Mouse (Mus musculus) gastrocnemius, postnatal 10 days (tissue): ENCODE results near the gene Cxcr3. TPM values are rescaled to one million over a fixed set of nuclear protein-coding genes. Genes with fewer than 3 reads are reported as not detected.

Experiments used
- DNase-seq: peaks from one replicate; pipeline ENCODE4 v3.0.0; 2021; ENCODE audit warnings: mixed read lengths
- long read RNA-seq, 2 experiments: library from polyadenylated mRNA; stranded (forward); transcript quantifications; one replicate each; pipeline ENCODE4 v2.0.0; 2021
- total RNA-seq, 2 experiments: library from RNA; stranded (reverse); gene quantifications; 2 replicates each; pipeline ENCODE4 v1.2.3; 2021

The Cxcr3 gene
- under 1 TPM; 0.29 to 0.40 TPM for total RNA-seq
- long read RNA-seq, experiment 1, partial matches to known transcripts = 0 of 2 reads
- long read RNA-seq, experiment 1, other reads (novel, unspliced or antisense) = 0 of 2 reads
- long read RNA-seq, experiment 2 = 0 reads

- peak; percentile 20 for DNase-seq
Measured at GRCm38 (mm10) chrX:101733828-101734319, at the start of gene Cxcr3. Gene Cxcr3 (minus strand): TSS chrX:101734269.

DNA sequence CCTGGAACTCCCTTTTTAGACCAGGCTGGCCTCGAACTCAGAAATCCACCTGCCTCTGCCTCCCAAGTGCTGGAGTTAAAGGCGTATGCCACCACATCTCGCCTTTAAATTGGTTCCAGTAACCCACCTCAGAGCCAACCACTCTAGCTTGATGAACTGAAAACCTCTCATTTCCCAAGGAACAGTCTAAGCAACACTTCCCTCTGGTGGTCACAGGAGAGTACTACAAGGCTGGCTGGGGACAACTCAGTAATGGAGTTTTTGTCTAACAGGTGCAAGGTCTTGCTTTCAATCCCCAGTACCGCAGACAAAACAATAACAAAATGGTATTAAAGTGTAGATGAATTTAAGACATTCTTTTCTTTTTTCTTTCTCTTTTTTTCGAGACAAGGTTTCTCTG is 38.0 kb upstream of the Cxcr3 start:
- peak; percentile 27 for DNase-seq

DNA sequence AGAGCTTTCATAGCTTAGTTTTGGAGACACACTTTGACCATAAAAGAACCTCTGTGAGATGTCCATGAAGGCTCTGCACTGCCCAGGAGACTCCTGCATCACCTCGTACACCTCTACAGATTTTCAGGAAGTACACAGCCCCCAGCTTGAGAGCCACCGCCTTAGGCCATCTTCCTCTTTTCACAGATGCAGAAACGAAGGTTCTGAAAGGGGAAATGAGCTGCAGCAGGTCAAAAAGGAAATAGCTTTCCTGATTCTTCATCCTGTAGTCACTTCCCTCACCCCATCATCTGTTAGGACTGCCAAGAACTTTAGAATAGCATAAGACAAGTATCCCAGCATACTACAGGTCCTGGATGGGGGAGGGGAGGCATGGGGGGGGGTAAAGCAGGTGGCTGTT is 36.2 kb upstream of the Cxcr3 start:
- no peak for DNase-seq

DNA sequence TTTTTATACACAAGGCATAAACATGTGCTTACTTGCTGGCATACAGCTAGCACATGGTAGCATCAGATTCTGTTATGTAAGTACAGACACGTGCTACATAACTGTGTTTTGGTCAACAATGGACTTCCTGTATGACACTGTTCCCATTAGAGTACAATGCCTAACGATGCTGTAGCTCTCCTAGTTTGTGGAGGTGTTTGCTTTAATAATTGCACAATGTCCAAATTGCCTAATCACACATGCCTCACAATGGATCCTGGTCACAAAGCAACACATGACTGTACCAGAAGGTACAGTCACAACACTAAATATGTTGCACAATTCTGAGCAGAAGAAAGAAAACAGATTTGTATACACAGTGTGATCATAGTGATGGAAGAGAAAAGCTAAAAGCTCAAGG is 35.4 kb upstream of the Cxcr3 start:
- DNase-seq = no peak

GRCm38 (mm10) chrX:101767280-101767679 is 33.2 kb upstream of the Cxcr3 start:
- no peak for DNase-seq

DNA sequence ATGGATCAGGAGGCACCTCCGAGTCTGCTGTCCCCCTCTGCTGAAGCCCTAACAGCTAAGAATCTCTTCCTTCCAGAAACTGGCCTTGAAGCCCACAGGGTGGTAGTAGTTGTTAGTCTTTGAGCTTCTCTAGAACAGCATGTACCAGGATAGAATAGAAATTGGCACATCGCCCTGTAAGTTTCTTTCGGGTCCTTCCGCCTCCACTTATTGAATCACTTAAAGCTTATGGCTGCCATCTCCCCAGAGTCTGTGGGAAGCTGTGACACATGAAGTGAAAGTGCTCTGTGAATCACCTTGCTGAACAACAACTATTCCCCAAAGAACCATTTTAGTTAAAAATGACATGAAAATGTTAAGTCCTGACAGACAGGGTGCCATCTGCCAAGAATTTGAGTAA is 31.0 kb upstream of the Cxcr3 start:
- DNase-seq = no peak

DNA sequence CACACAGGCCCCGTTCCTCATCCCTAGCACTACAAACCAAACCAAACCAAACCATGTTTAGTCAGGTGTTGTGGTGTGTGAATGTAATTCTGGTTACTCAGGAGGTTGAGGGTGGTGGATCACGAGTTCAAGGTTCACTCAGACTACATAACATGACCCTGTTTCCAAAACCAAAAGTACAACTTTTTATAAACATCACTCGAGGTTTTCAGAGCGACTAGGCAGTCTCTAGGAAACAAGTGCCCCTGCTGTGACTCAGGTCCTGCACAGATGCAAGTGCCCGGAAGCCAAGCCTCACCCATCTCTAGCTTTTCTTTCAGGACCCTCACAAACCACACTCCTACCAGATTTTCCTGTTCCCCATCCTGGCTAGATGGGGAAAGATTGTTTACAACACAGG is 30.6 kb upstream of the Cxcr3 start:
- no peak for DNase-seq

GRCm38 (mm10) chrX:101754478-101754877 is 20.4 kb upstream of the Cxcr3 start:
- DNase-seq = no peak

GRCm38 (mm10) chrX:101750144-101750543 is 16.1 kb upstream of the Cxcr3 start:
- no peak for DNase-seq

DNA sequence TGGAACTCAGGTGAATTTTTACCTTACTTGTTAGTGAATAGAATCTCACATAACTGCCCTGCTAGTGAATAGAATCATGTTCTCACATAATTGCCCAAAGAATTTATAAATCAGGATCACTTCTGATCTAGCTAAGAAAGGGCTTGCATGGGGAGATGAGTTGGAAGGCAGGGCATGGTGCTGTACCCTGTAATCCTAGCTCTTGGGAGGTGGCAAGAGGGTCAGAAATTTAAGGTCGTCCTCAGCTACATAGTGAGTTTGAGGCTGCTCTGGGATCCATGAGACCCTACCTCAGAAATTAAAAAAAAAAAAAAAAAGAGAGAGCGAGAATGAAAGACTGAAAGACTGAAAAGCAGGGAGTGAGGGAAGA is 7.0 kb upstream of the Cxcr3 start:
- DNase-seq = no peak

DNA sequence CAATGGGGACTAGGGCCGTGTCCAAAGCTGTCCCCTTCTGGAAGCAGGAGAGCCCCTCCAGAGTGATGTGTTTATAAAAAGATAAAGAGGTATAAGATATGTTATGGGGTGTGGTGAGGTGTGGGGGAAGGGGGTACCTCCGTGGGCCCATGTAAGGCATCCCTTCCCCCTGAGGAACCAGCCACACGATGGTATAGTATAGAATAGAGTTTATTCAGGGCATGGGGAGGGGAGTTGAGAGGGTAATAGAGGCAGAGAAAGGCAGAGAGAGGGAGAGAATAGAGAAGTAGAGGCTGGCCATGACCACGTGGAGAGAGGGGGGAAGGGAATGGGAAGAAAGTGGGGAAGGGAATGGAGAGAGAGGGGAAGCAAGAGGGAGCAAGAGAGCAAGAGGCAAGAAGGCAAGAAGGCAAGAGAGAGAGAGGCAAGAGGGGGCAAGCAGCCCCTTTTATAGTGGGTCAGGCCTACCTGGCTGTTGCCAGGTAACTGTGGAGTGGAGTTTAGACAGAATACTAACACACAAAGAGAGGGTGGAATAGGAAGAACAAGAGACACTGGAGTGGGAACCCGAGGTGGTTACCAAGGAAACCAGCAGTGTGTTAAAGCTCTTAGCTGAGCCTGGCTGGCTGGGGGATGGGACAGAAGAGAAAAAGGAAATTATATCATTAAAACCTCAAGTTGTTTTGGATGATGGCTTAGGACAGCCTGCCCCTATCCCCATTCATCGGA is 6.4 kb upstream of the Cxcr3 start:
- DNase-seq = no peak

DNA sequence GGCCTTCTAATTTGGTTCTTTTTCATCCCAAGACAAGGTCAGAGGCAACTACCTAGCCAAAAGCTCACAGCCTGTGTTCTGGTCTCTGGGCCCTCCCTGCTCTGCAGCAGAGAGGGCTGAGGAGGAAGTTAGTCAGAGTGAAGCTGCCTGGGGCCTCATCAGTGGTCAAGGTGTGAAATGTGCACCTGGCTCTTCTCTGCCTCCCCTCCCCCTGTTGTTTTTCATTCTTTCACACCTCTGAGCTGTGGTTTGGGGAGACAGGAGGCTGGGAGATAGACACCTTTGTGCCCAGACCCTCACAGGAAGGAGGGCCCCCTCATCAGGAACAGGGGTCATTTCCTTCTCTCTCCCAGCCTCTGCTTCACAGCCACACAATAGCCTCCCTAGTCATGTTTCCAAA is 3.1 kb upstream of the Cxcr3 start:
- DNase-seq = no peak

GRCm38 (mm10) chrX:101734981-101735380 is 912 bp upstream of the Cxcr3 start:
- no peak for DNase-seq

DNA sequence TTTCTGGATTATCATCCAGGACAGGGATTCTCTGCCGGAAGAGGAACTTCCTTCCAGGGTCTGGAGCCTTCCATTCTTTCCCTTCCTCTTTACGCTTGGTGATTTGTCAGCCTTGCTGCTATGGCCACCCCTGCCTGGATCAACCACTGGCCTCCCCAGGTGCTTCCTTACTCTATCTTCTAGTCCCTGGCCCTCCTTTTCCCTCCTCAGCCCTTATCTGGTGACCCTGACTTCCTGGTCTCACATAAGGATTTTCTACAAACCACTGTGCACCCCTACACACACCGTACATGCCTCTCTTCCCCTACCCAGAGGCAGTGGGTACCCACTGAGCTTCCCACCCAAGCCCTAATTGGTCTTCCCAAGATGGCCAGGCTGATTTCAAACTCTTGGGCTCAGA is 781 bp downstream of the Cxcr3 start:
- DNase-seq = no peak

- no peak for DNase-seq
Measured at GRCm38 (mm10) chrX:101732644-101733043, 1.4 kb downstream of the Cxcr3 start.

- DNase-seq = no peak
Measured at GRCm38 (mm10) chrX:101730010-101730409, 4.1 kb downstream of the Cxcr3 start.

DNA sequence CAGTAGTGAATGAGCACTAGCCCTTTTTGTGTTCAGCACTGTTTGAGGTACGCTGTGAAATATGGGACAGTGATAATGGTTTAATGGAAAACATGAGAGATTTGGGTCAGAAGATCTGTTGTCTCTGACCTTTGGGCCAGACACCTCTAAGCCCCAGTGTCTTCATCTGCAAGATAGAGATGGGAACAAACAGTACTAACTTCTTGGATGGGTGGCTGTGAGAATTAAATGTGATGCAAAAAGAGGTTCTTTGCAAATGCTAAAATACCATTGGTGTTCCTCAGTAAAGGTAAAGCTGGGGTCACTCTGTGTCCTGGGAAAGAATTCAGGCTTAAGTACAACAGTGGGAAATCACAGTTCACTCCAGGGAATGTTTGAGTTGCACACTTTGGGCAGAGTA is 13.7 kb downstream of the Cxcr3 start:
- no peak for DNase-seq

GRCm38 (mm10) chrX:101705111-101705510 is 29.0 kb downstream of the Cxcr3 start:
- no peak for DNase-seq

DNA sequence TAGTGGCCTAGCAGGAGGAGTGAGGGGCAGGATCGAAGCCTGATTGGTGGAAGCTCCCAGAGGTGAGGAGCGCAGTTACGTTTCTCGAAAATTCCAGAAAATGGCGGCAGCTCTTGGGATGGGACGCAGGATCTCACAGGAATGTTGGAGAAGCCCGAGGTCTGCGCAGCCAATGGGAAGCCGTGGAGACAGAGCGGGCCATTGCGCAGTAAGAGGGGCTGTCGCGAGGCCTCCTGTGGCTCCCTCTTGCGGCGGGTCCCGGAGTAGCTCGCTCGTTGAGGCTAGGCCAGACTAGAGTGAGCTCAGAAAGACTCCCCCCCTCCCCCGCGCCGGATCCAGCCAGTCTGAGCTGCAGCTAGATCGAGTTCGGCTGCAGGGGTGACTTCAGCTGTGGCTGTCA is 35.8 kb downstream of the Cxcr3 start:
- no peak for DNase-seq

DNA sequence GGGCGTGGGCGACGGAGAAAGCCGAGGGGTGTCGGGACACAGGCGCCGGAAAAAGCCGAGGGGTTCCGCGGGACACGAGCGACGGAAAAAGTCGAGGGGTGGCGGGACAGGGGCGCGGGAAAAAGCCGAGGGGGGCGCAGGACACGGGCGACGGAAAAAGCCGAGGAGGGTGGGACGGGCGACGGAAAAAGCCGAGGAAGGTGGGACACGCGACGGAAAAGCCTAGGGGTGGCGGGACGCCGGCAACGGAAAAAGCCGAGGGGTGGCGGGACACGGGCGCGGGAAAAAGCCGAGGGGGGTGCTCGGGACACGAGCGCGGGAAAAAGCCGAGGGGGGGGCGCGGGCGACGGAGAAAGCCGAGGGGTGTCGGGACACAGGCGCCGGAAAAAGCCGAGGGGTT is 36.5 kb downstream of the Cxcr3 start:
- DNase-seq = no peak

GRCm38 (mm10) chrX:101695686-101696085 is 38.4 kb downstream of the Cxcr3 start:
- no peak for DNase-seq
